Mouse (Mus musculus) heart, adult 2 months (tissue): ENCODE measurements around the gene Spata13. TPM values are rescaled to one million over a fixed set of nuclear protein-coding genes. Genes with fewer than 3 reads are reported as not detected.

Experiments
- DNase-seq, 2 experiments: peaks; one replicate each; pipeline ENCODE4 v3.0.0; 2021
- H3K27ac ChIP-seq: fragments of 200-600 bp; 2 replicates; pipeline ENCODE4 v1.8.1; 2022
- H3K27me3 ChIP-seq: fragments of 200-500 bp; 2 replicates; pipeline ENCODE4 v1.6.1; 2012; ENCODE audit warnings: mild to moderate bottlenecking, low read length, inconsistent platforms, mixed read lengths; ENCODE audit not compliant: control insufficient read depth, insufficient read depth
- H3K36me3 ChIP-seq: fragments of 200-500 bp; 2 replicates; pipeline ENCODE4 v1.6.1; 2012; ENCODE audit warnings: low read length, inconsistent platforms; ENCODE audit not compliant: control insufficient read depth, insufficient read depth
- H3K4me1 ChIP-seq: fragments of 200-500 bp; 2 replicates; pipeline ENCODE4 v1.6.1; 2011; ENCODE audit warnings: low read length; ENCODE audit not compliant: control insufficient read depth, insufficient read depth
- H3K4me3 ChIP-seq: fragments of 200-600 bp; 2 replicates; pipeline ENCODE4 v1.8.1; 2022
- H3K79me2 ChIP-seq: fragments of 200-500 bp; replicated peaks from 2 replicates; pipeline ENCODE4 v1.6.1; 2012; ENCODE audit warnings: mild to moderate bottlenecking, inconsistent platforms, low read length, moderate library complexity, mixed read lengths; ENCODE audit not compliant: control insufficient read depth, insufficient read depth
- H3K9ac ChIP-seq: fragments of 200-500 bp; 2 replicates; pipeline ENCODE4 v1.6.1; 2012; ENCODE audit warnings: low read depth, mild to moderate bottlenecking, control low read depth, inconsistent platforms, low read length, mixed read lengths
- CTCF ChIP-seq: fragments of 200-600 bp; IDR thresholded peaks from 2 replicates; pipeline ENCODE4 v1.8.1; 2022; ENCODE audit warnings: antibody characterized with exemption, mild to moderate bottlenecking, moderate library complexity
- EP300 ChIP-seq: fragments of 200-500 bp; IDR thresholded peaks from 2 replicates; pipeline ENCODE4 v1.6.1; 2011; ENCODE audit warnings: low read depth, low read length, control low read depth; ENCODE audit not compliant: insufficient read depth
- POLR2A ChIP-seq: fragments of 200-500 bp; IDR thresholded peaks from 2 replicates; pipeline ENCODE4 v1.6.1; 2011; ENCODE audit warnings: mild to moderate bottlenecking, low read depth, low read length, control low read depth; ENCODE audit not compliant: insufficient read depth
- WGBS: fragments of 180-500 bp; shearing (Covaris S2); methylation state at CpG from one replicate; pipeline ENCODE4 v1.1.7; 2018; 5-methylcytosine and 5-hydroxymethylcytosine counted together
- intact Hi-C: fragments of 180-260 bp; cut with DNase I; formaldehyde crosslinking; loops from one replicate; pipeline ENCODE4 v1.15.1; 2025
- polyA plus RNA-seq: library from polyadenylated mRNA; depleted of rRNA; stranded (reverse); fragments of >200 nt; gene quantifications from 2 replicates; pipeline ENCODE4 v1.2.3, GENCODE M21; 2012
- total RNA-seq, 2 experiments: library from RNA; stranded (reverse); gene quantifications; 2 replicates each; pipeline ENCODE4 v1.2.3; 2021

Spata13 gene
- total and polyA plus RNA-seq, 3 experiments = 9.5 to 14.7 (median 13.1) TPM

- no peak for DNase-seq
- 54% methylated on average over 7 of the region's 7 CpGs for WGBS
- TF ChIP-seq EP300 (no peak), POLR2A (no peak), CTCF (no peak)
These were observed 53.4 kb downstream of the Spata13 start for GRCm38 (mm10) chr14:60687241-60687640.

GRCm38 (mm10) chr14:60688509-60689205, 54.9 kb downstream of the Spata13 start:
- TF ChIP-seq POLR2A (no peak), EP300 (peak; percentile 79; the same call in 1 of the 2 replicates), CTCF (peak; percentile 90)
- H3K4me1 ChIP-seq = peaks cover 4% of the 10 kb centered on the region
- no peak overlapping the region for H3K27ac ChIP-seq
- peak; percentile 66 to 69 for DNase-seq
- intact Hi-C loops = loop anchor here (1.0 to 5.0 kb wide), 2 partner anchors 101 to 163 kb away; no protein-coding TSS in a partner anchor
- H3K27me3 ChIP-seq = no peaks in the 10 kb centered on the region
- H3K4me3 ChIP-seq = no peak overlapping the region
- 32% methylated on average over 7 of the region's 7 CpGs for WGBS
- no peaks in the 10 kb centered on the region for H3K36me3 ChIP-seq
- no peak overlapping the region for H3K9ac ChIP-seq
- H3K79me2 ChIP-seq = no peaks in the 10 kb centered on the region

More at GRCm38 (mm10) chr14:60687241-60687640, 53.4 kb downstream of the Spata13 start:
- Histone ChIP-seq H3K4me3 (no peak overlapping the region), H3K27me3 (no peaks in the 10 kb centered on the region), H3K27ac (peak overlapping the region; percentile 58), H3K9ac (no peak overlapping the region), H3K4me1 (peaks cover 13% of the 10 kb centered on the region), H3K36me3 (no peaks in the 10 kb centered on the region), H3K79me2 (no peaks in the 10 kb centered on the region)
- intact Hi-C loops = loop anchor here (5.0 kb wide), 1 partner anchor 100 kb away; no protein-coding TSS in a partner anchor

- WGBS = 85% methylated on average over 5 of the region's 5 CpGs
- Histone ChIP-seq H3K79me2 (no peaks in the 10 kb centered on the region), H3K4me1 (peaks cover 3% of the 10 kb centered on the region), H3K27me3 (no peaks in the 10 kb centered on the region), H3K27ac (no peak overlapping the region), H3K4me3 (no peak overlapping the region), H3K9ac (no peak overlapping the region), H3K36me3 (no peaks in the 10 kb centered on the region)
- intact Hi-C loops = loop anchor here (5.0 to 10.0 kb wide), 2 partner anchors 102 to 425 kb away; partner anchors contain the start of gene Mtmr6
- TF ChIP-seq EP300 (no peak), CTCF (no peak), POLR2A (no peak)
- no peak for DNase-seq
These were observed 56.0 kb downstream of the Spata13 start for GRCm38 (mm10) chr14:60689768-60690167.

GRCm38 (mm10) chr14:60690631-60691030, 56.8 kb downstream of the Spata13 start:
- Histone ChIP-seq H3K27me3 (no peaks in the 10 kb centered on the region), H3K4me1 (peaks cover 3% of the 10 kb centered on the region), H3K4me3 (no peak overlapping the region), H3K79me2 (no peaks in the 10 kb centered on the region), H3K36me3 (no peaks in the 10 kb centered on the region), H3K9ac (no peak overlapping the region), H3K27ac (no peak overlapping the region)
- 82% methylated on average over 7 of the region's 7 CpGs for WGBS
- no peak for DNase-seq
- intact Hi-C loops = loop anchor here (10.0 kb wide), 1 partner anchor 426 kb away; the partner anchor contains the start of gene Mtmr6
- TF ChIP-seq CTCF = no peak
- TF ChIP-seq EP300 = no peak
- TF ChIP-seq POLR2A = no peak

GRCm38 (mm10) chr14:60693122-60693536, 59.3 kb downstream of the Spata13 start:
- Histone ChIP-seq H3K9ac (no peak overlapping the region), H3K36me3 (no peaks in the 10 kb centered on the region), H3K27ac (peak overlapping the region; percentile 51), H3K79me2 (no peaks in the 10 kb centered on the region), H3K4me1 (peaks cover 3% of the 10 kb centered on the region), H3K4me3 (no peak overlapping the region), H3K27me3 (no peaks in the 10 kb centered on the region)
- intact Hi-C loops = loop anchor here (10.0 kb wide), 1 partner anchor 428 kb away; the partner anchor contains the start of gene Mtmr6
- TF ChIP-seq CTCF = no peak
- 23% methylated on average over 11 of the region's 11 CpGs for WGBS
- no peak for DNase-seq

- Histone ChIP-seq H3K27me3 (no peaks in the 10 kb centered on the region), H3K36me3 (no peaks in the 10 kb centered on the region), H3K27ac (peak overlapping the region; percentile 51), H3K4me1 (peaks cover 3% of the 10 kb centered on the region), H3K79me2 (no peaks in the 10 kb centered on the region), H3K4me3 (no peak overlapping the region), H3K9ac (no peak overlapping the region)
- WGBS = 54% methylated on average over 5 of the region's 5 CpGs
- intact Hi-C loops = loop anchor here (1.0 to 10.0 kb wide), 2 partner anchors 168 to 429 kb away; partner anchors contain the start of gene Mtmr6
- TF ChIP-seq CTCF = no peak
- TF ChIP-seq POLR2A = no peak
- TF ChIP-seq EP300 = no peak
- no peak for DNase-seq
These were observed 59.9 kb downstream of the Spata13 start for GRCm38 (mm10) chr14:60693666-60694065.
